Mouse (Mus musculus) myocyte (in vitro differentiated cells): Measurements from ENCODE around the gene Pkn1. TPM values are rescaled to one million over a fixed set of nuclear protein-coding genes. Genes with fewer than 3 reads are reported as not detected.

Experiments used
- H3K27me3 ChIP-seq: one replicate; pipeline ENCODE4 v1.6.1; 2011; ENCODE audit not compliant: control insufficient read depth, insufficient read depth, insufficient read length
- H3K36me3 ChIP-seq: one replicate; pipeline ENCODE4 v1.6.1; 2011; ENCODE audit not compliant: control insufficient read depth, insufficient read depth
- H3K4me2 ChIP-seq: one replicate; pipeline ENCODE4 v1.6.1; 2011; ENCODE audit warnings: low read depth, control low read depth
- H3K4me3 ChIP-seq: one replicate; pipeline ENCODE4 v1.5.1; 2011; ENCODE audit warnings: mild to moderate bottlenecking, control low read depth, moderate library complexity
- H3K79me2 ChIP-seq: one replicate; pipeline ENCODE4 v1.6.1; 2011; ENCODE audit not compliant: control insufficient read depth, insufficient read depth
- H3ac ChIP-seq: one replicate; pipeline ENCODE4 v1.6.1; 2011; ENCODE audit not compliant: control insufficient read depth, insufficient read length
- CEBPB ChIP-seq: IDR thresholded peaks from 2 replicates; pipeline ENCODE4 v1.6.1; 2011; ENCODE audit warnings: mild to moderate bottlenecking, moderate library complexity; ENCODE audit not compliant: poor library complexity, insufficient read depth, severe bottlenecking
- E2F4 ChIP-seq: IDR thresholded peaks from one replicate; pipeline ENCODE4 v1.6.1; 2011; ENCODE audit warnings: mild to moderate bottlenecking, control low read depth, moderate library complexity; ENCODE audit not compliant: insufficient read depth
- MAX ChIP-seq: IDR thresholded peaks from one replicate; pipeline ENCODE4 v1.6.1; 2011; ENCODE audit warnings: low read depth, mild to moderate bottlenecking, control low read depth
- MYOD1 ChIP-seq, 3 experiments: IDR thresholded peaks; one replicate each; pipeline ENCODE4 v1.6.1; 2011; ENCODE audit warnings: control low read depth in 2 of 3, low read depth in 2 of 3, mild to moderate bottlenecking in 2 of 3, moderate library complexity in 1 of 3; ENCODE audit not compliant: insufficient read length in 2 of 3, control insufficient read depth in 1 of 3
- MYOG ChIP-seq, 3 experiments: IDR thresholded peaks; one replicate each; pipeline ENCODE4 v1.6.1; 2011; ENCODE audit warnings: control low read depth in 2 of 3, low read depth in 2 of 3, mild to moderate bottlenecking in 2 of 3; ENCODE audit not compliant: insufficient read length in 2 of 3, control insufficient read depth in 1 of 3, insufficient read depth in 1 of 3
- POLR2A ChIP-seq: IDR thresholded peaks from one replicate; pipeline ENCODE4 v1.6.1; 2011; ENCODE audit warnings: low read depth, mild to moderate bottlenecking, control low read depth, moderate library complexity; ENCODE audit not compliant: insufficient read length
- POLR2AphosphoS2 ChIP-seq: IDR thresholded peaks from one replicate; pipeline ENCODE4 v1.6.1; 2011; ENCODE audit warnings: low read depth, control low read depth; ENCODE audit not compliant: insufficient read length
- REST ChIP-seq: IDR thresholded peaks from one replicate; pipeline ENCODE4 v1.6.1; 2011; ENCODE audit warnings: mild to moderate bottlenecking, control low read depth, moderate library complexity; ENCODE audit not compliant: insufficient read depth, insufficient read length
- SRF ChIP-seq: IDR thresholded peaks from one replicate; pipeline ENCODE4 v1.6.1; 2011; ENCODE audit warnings: low read depth; ENCODE audit not compliant: control insufficient read depth, insufficient read length
- TCF12 ChIP-seq: IDR thresholded peaks from one replicate; pipeline ENCODE4 v1.6.1; 2011; ENCODE audit warnings: mild to moderate bottlenecking, control low read depth; ENCODE audit not compliant: poor library complexity, insufficient read depth, severe bottlenecking
- TCF3 ChIP-seq: IDR thresholded peaks from one replicate; pipeline ENCODE4 v1.6.1; 2011; ENCODE audit warnings: low read depth, control low read depth; ENCODE audit not compliant: insufficient read length
- USF1 ChIP-seq: IDR thresholded peaks from one replicate; pipeline ENCODE4 v1.6.1; 2011; ENCODE audit warnings: low read depth, mild to moderate bottlenecking, control low read depth, moderate library complexity
- polyA plus RNA-seq: library from polyadenylated mRNA; unstranded; fragments of >200 nt; fragmentation: generic; extraction: Trizol; gene quantifications from one replicate; pipeline ENCODE4 v1.2.1, GENCODE M21; 2012; ENCODE audit warnings: missing spikeins

Pkn1 gene
- polyA plus RNA-seq, 1 experiment: 34.1 TPM

- Histone ChIP-seq H3ac (peak overlapping the region; percentile 25), H3K4me3 (peak overlapping the region; percentile 83), H3K4me2 (peak overlapping the region; percentile 93), H3K79me2 (peaks cover 14% of the 10 kb centered on the region), H3K36me3 (no peaks in the 10 kb centered on the region), H3K27me3 (no peaks in the 10 kb centered on the region)
- TF ChIP-seq E2F4 (no peak), CEBPB (no peak), POLR2A (no peak), REST (no peak), MYOD1 (IDR thresholded peaks at IDR 0.05; ENCODE audit: control insufficient read depth in 1 of 3, insufficient read length in 2 of 3, low read depth in 2 of 3) (no peak), TCF3 (no peak), TCF12 (no peak)
Observed at GRCm38 (mm10) chr8:83652744-83653661, 46.0 kb downstream of the Pkn1 start.

- TF ChIP-seq CEBPB: no peak
- TF ChIP-seq TCF3: no peak
- TF ChIP-seq E2F4: peak; percentile 3
- TF ChIP-seq USF1: peak; percentile 53
- no peak for TF ChIP-seq SRF
- TF ChIP-seq REST: no peak
- TF ChIP-seq TCF12: no peak
- peak in 1 of 3 experiments; percentile 35 for TF ChIP-seq MYOD1 (IDR thresholded peaks at IDR 0.05; ENCODE audit: control insufficient read depth in 1 of 3, insufficient read length in 2 of 3, low read depth in 2 of 3)
- TF ChIP-seq MYOG (IDR thresholded peaks at IDR 0.05; ENCODE audit: control insufficient read depth in 1 of 3, insufficient read depth in 1 of 3, insufficient read length in 2 of 3, low read depth in 2 of 3): peak in 1 of 3 experiments; percentile 3
- peak; percentile 80 for TF ChIP-seq POLR2A
- TF ChIP-seq MAX: no peak
- TF ChIP-seq POLR2AphosphoS2: peak; percentile 86
- Histone ChIP-seq H3K79me2 (peaks cover 14% of the 10 kb centered on the region), H3K27me3 (no peaks in the 10 kb centered on the region), H3K36me3 (no peaks in the 10 kb centered on the region), H3ac (peak within 1 kb of the TSS; percentile 25), H3K4me3 (peak within 1 kb of the TSS; percentile 83), H3K4me2 (peak within 1 kb of the TSS; percentile 93)
Observed at GRCm38 (mm10) chr8:83652030-83652743, 46.8 kb downstream of the Pkn1 start, which contains the start of gene Gipc1. Gipc1 (plus strand) TSS chr8:83652677.

GRCm38 (mm10) chr8:83649699-83650098, 49.3 kb downstream of the Pkn1 start:
- no peak overlapping the region for H3ac ChIP-seq
- no peak overlapping the region for H3K4me2 ChIP-seq
- peaks cover 5% of the 10 kb centered on the region for H3K27me3 ChIP-seq
- H3K36me3 ChIP-seq: no peaks in the 10 kb centered on the region
- no peak overlapping the region for H3K4me3 ChIP-seq
- TF ChIP-seq POLR2AphosphoS2 (no peak), POLR2A (no peak), TCF12 (no peak), MAX (no peak), USF1 (no peak), MYOG (IDR thresholded peaks at IDR 0.05; ENCODE audit: control insufficient read depth in 1 of 3, insufficient read depth in 1 of 3, insufficient read length in 2 of 3, low read depth in 2 of 3) (no peak), E2F4 (no peak), SRF (no peak), MYOD1 (IDR thresholded peaks at IDR 0.05; ENCODE audit: control insufficient read depth in 1 of 3, insufficient read length in 2 of 3, low read depth in 2 of 3) (no peak), TCF3 (no peak), REST (no peak), CEBPB (no peak)
- peaks cover 14% of the 10 kb centered on the region for H3K79me2 ChIP-seq

GRCm38 (mm10) chr8:83648031-83648430, 50.9 kb downstream of the Pkn1 start:
- Histone ChIP-seq H3K4me2 (no peak overlapping the region), H3K36me3 (no peaks in the 10 kb centered on the region), H3K4me3 (no peak overlapping the region), H3K79me2 (peaks cover 4% of the 10 kb centered on the region), H3K27me3 (peaks cover 5% of the 10 kb centered on the region), H3ac (no peak overlapping the region)
- TF ChIP-seq SRF: no peak
- TF ChIP-seq USF1: no peak
- TF ChIP-seq MAX: no peak
- no peak for TF ChIP-seq MYOD1 (IDR thresholded peaks at IDR 0.05; ENCODE audit: control insufficient read depth in 1 of 3, insufficient read length in 2 of 3, low read depth in 2 of 3)
- no peak for TF ChIP-seq TCF12
- TF ChIP-seq CEBPB: no peak
- no peak for TF ChIP-seq MYOG (IDR thresholded peaks at IDR 0.05; ENCODE audit: control insufficient read depth in 1 of 3, insufficient read depth in 1 of 3, insufficient read length in 2 of 3, low read depth in 2 of 3)
- TF ChIP-seq REST: no peak
- no peak for TF ChIP-seq POLR2A
- TF ChIP-seq TCF3: no peak
- TF ChIP-seq POLR2AphosphoS2: no peak
- no peak for TF ChIP-seq E2F4
